Mouse (Mus musculus): Measurements from ENCODE around the gene Syp. TPM values are rescaled to one million over a fixed set of nuclear protein-coding genes. Genes with fewer than 3 reads are reported as not detected.

Gene Syp
- polyA plus RNA-seq (2015; fragmentation: Nextera tagmentation; extraction: Ambion mirVana), result 195 and 197 TPM in 2 replicates

- H3K36me3 ChIP-seq, result no peaks in the 10 kb centered on the region
- H3K4me2 ChIP-seq, result peak within 1 kb of the TSS; percentile 63
- peak within 1 kb of the TSS; percentile 51 for H3K4me3 ChIP-seq
- peak within 1 kb of the TSS; percentile 64 for H3K9ac ChIP-seq
- peak within 1 kb of the TSS; percentile 87 for H3K27ac ChIP-seq (replicated peaks)
- no peaks in the 10 kb centered on the region for H3K27me3 ChIP-seq
- no peaks in the 10 kb centered on the region for H3K9me3 ChIP-seq
- peak; percentile 88 for ATAC-seq (ENCODE audit: low FRiP score, low read depth)
- WGBS, result 20% methylated on average over 36 of the region's 42 CpGs
- 0 out of 2 replicates have a peak, but pooled peaks cover 6% of the 10 kb centered on the region for H3K4me1 ChIP-seq (replicated peaks)
These were observed at the start of gene Syp for GRCm38 (mm10) chrX:7638401-7639091. TSS of gene Syp (plus strand) at chrX:7638471.

GRCm38 (mm10) chrX:7595371-7595770, 42.9 kb upstream of the Syp start:
- 90% methylated on average over 9 of the region's 9 CpGs for WGBS
- Histone ChIP-seq H3K4me1 (replicated peaks) (no peaks in the 10 kb centered on the region), H3K4me2 (no peak overlapping the region), H3K36me3 (no peaks in the 10 kb centered on the region), H3K9ac (no peak overlapping the region), H3K27ac (replicated peaks) (no peak overlapping the region), H3K9me3 (no peaks in the 10 kb centered on the region), H3K27me3 (no peaks in the 10 kb centered on the region), H3K4me3 (no peak overlapping the region)
- ATAC-seq (ENCODE audit: low FRiP score, low read depth), result no peak

- H3K27me3 ChIP-seq, result no peaks in the 10 kb centered on the region
- no peaks in the 10 kb centered on the region for H3K36me3 ChIP-seq
- no peaks in the 10 kb centered on the region for H3K9me3 ChIP-seq
- ATAC-seq (ENCODE audit: low FRiP score, low read depth), result no peak
- H3K4me3 ChIP-seq, result no peak overlapping the region
- no peak overlapping the region for H3K27ac ChIP-seq (replicated peaks)
- 86% methylated on average over 7 of the region's 7 CpGs for WGBS
- no peak overlapping the region for H3K9ac ChIP-seq
- peaks cover 9% of the 10 kb centered on the region for H3K4me1 ChIP-seq (replicated peaks)
- H3K4me2 ChIP-seq, result peak overlapping the region; percentile 55; the same call in 1 of the 2 replicates
These were observed 34.3 kb upstream of the Syp start for GRCm38 (mm10) chrX:7604004-7604403.

- no peaks in the 10 kb centered on the region for H3K9me3 ChIP-seq
- H3K27ac ChIP-seq (replicated peaks), result peak within 1 kb of the TSS; percentile 78
- H3K27me3 ChIP-seq, result no peaks in the 10 kb centered on the region
- H3K4me2 ChIP-seq, result peak within 1 kb of the TSS; percentile 55
- ATAC-seq (ENCODE audit: low FRiP score, low read depth), result peak; percentile 92
- peak within 1 kb of the TSS; percentile 52 for H3K9ac ChIP-seq
- WGBS, result 24% methylated on average over 28 of the region's 28 CpGs
- H3K36me3 ChIP-seq, result no peaks in the 10 kb centered on the region
- peaks cover 12% of the 10 kb centered on the region for H3K4me1 ChIP-seq (replicated peaks)
- H3K4me3 ChIP-seq, result peak within 1 kb of the TSS; percentile 53
These were observed 33.2 kb upstream of the Syp start, which contains the start of gene Ccdc22 for GRCm38 (mm10) chrX:7604879-7605574. TSS of gene Ccdc22 (minus strand) at chrX:7605517.

GRCm38 (mm10) chrX:7605575-7605941, 32.7 kb upstream of the Syp start:
- Histone ChIP-seq H3K4me1 (replicated peaks) (peaks cover 12% of the 10 kb centered on the region), H3K36me3 (no peaks in the 10 kb centered on the region), H3K4me3 (peak overlapping the region; percentile 53; the same call in 1 of the 2 replicates), H3K4me2 (no peak overlapping the region; the same call in 1 of the 2 replicates), H3K9ac (no peak overlapping the region), H3K27ac (replicated peaks) (no peak overlapping the region), H3K27me3 (no peaks in the 10 kb centered on the region), H3K9me3 (no peaks in the 10 kb centered on the region)
- peak; percentile 36; the same call in 1 of the 2 replicates for ATAC-seq (ENCODE audit: low FRiP score, low read depth)
- WGBS, result 51% methylated on average over 8 of the region's 8 CpGs

- Histone ChIP-seq H3K4me3 (no peak within 1 kb of the TSS), H3K27ac (replicated peaks) (no peak within 1 kb of the TSS), H3K9ac (no peak within 1 kb of the TSS), H3K36me3 (no peaks in the 10 kb centered on the region), H3K4me1 (replicated peaks) (peaks cover 12% of the 10 kb centered on the region), H3K27me3 (no peaks in the 10 kb centered on the region), H3K4me2 (no peak within 1 kb of the TSS), H3K9me3 (no peaks in the 10 kb centered on the region)
- 82% methylated on average over 6 of the region's 6 CpGs for WGBS
- ATAC-seq (ENCODE audit: low FRiP score, low read depth), result no peak
These were observed 31.5 kb upstream of the Syp start, which contains the start of gene Cacna1f for GRCm38 (mm10) chrX:7606783-7607182. TSS of gene Cacna1f (plus strand) at chrX:7607083.

GRCm38 (mm10) chrX:7610035-7610434, 28.2 kb upstream of the Syp start:
- 27% methylated on average over 21 of the region's 21 CpGs for WGBS
- Histone ChIP-seq H3K36me3 (no peaks in the 10 kb centered on the region), H3K4me3 (peak overlapping the region; percentile 42), H3K9ac (peak overlapping the region; percentile 59), H3K27ac (replicated peaks) (peak overlapping the region; percentile 65), H3K4me1 (replicated peaks) (0 out of 2 replicates have a peak, but pooled peaks cover 3% of the 10 kb centered on the region), H3K4me2 (peak overlapping the region; percentile 72), H3K27me3 (no peaks in the 10 kb centered on the region), H3K9me3 (no peaks in the 10 kb centered on the region)
- ATAC-seq (ENCODE audit: low FRiP score, low read depth), result peak; percentile 34; the same call in 1 of the 2 replicates

- H3K4me2 ChIP-seq, result peak overlapping the region; percentile 72
- peak; percentile 79 for ATAC-seq (ENCODE audit: low FRiP score, low read depth)
- 0 out of 2 replicates have a peak, but pooled peaks cover 3% of the 10 kb centered on the region for H3K4me1 ChIP-seq (replicated peaks)
- H3K27ac ChIP-seq (replicated peaks), result peak overlapping the region; percentile 65
- no peaks in the 10 kb centered on the region for H3K36me3 ChIP-seq
- no peaks in the 10 kb centered on the region for H3K27me3 ChIP-seq
- peak overlapping the region; percentile 42 for H3K4me3 ChIP-seq
- H3K9me3 ChIP-seq, result no peaks in the 10 kb centered on the region
- WGBS, result 29% methylated on average over 26 of the region's 26 CpGs
- H3K9ac ChIP-seq, result peak overlapping the region; percentile 59
These were observed 27.6 kb upstream of the Syp start for GRCm38 (mm10) chrX:7610536-7611258.

- 82% methylated on average over 12 of the region's 12 CpGs for WGBS
- Histone ChIP-seq H3K27me3 (no peaks in the 10 kb centered on the region), H3K9me3 (no peaks in the 10 kb centered on the region)
These were observed 20.3 kb upstream of the Syp start for GRCm38 (mm10) chrX:7617889-7618551.

GRCm38 (mm10) chrX:7632560-7632959, 5.7 kb upstream of the Syp start:
- H3K9ac ChIP-seq, result no peak overlapping the region
- H3K36me3 ChIP-seq, result no peaks in the 10 kb centered on the region
- 87% methylated on average over 6 of the region's 6 CpGs for WGBS
- H3K27me3 ChIP-seq, result no peaks in the 10 kb centered on the region
- no peak overlapping the region for H3K4me3 ChIP-seq
- H3K9me3 ChIP-seq, result no peaks in the 10 kb centered on the region
- H3K4me1 ChIP-seq (replicated peaks), result no peaks in the 10 kb centered on the region
- H3K27ac ChIP-seq (replicated peaks), result no peak overlapping the region
- no peak for ATAC-seq (ENCODE audit: low FRiP score, low read depth)
- H3K4me2 ChIP-seq, result no peak overlapping the region

More at GRCm38 (mm10) chrX:7617889-7618551, 20.3 kb upstream of the Syp start:
- Histone ChIP-seq H3K27ac (replicated peaks) (no peak overlapping the region), H3K4me3 (no peak overlapping the region), H3K4me1 (replicated peaks) (no peaks in the 10 kb centered on the region), H3K36me3 (no peaks in the 10 kb centered on the region), H3K4me2 (no peak overlapping the region), H3K9ac (no peak overlapping the region)
- ATAC-seq (ENCODE audit: low FRiP score, low read depth), result no peak

GRCm38 (mm10) chrX:7635101-7635500, 3.2 kb upstream of the Syp start:
- Histone ChIP-seq H3K9me3 (no peaks in the 10 kb centered on the region), H3K27me3 (no peaks in the 10 kb centered on the region), H3K36me3 (no peaks in the 10 kb centered on the region), H3K4me1 (replicated peaks) (no peaks in the 10 kb centered on the region), H3K4me3 (no peak overlapping the region), H3K27ac (replicated peaks) (no peak overlapping the region), H3K9ac (no peak overlapping the region), H3K4me2 (no peak overlapping the region)
- ATAC-seq (ENCODE audit: low FRiP score, low read depth), result no peak
- 75% methylated on average over 3 of the region's 3 CpGs for WGBS
